Mouse (Mus musculus) MEL (cell line): ENCODE results near the gene Lrrc73. TPM values are rescaled to one million over a fixed set of nuclear protein-coding genes. Genes with fewer than 3 reads are reported as not detected.

ENCODE experiments used
- DNase-seq: peaks from one replicate; pipeline ENCODE4 v3.0.0; 2011; ENCODE audit warnings: low read depth, low spot score
- H3K27ac ChIP-seq: 2 replicates; pipeline ENCODE4 v1.5.1; 2012; ENCODE audit warnings: low read depth, mild to moderate bottlenecking, control low read depth, low read length, moderate library complexity; ENCODE audit not compliant: control insufficient read depth
- H3K27me3 ChIP-seq, 2 experiments: fragments of 150-350 bp in 1 of 2; sonication (generic) in 1 of 2; 2 replicates each; pipeline ENCODE4 v1.6.1; 2012; ENCODE audit warnings: low read length in 2 of 2, mild to moderate bottlenecking in 2 of 2, improper control_type of control experiment in 1 of 2, moderate library complexity in 1 of 2; ENCODE audit not compliant: insufficient read depth in 2 of 2, control insufficient read depth in 1 of 2
- H3K36me3 ChIP-seq, 2 experiments: 2 replicates each; pipeline ENCODE4 v1.6.1; 2012 to 2014; ENCODE audit warnings: low read length in 2 of 2, improper control_type of control experiment in 1 of 2, inconsistent platforms in 1 of 2, mild to moderate bottlenecking in 1 of 2; ENCODE audit not compliant: insufficient read depth in 2 of 2, control insufficient read depth in 1 of 2
- H3K4me1 ChIP-seq, 2 experiments: fragments of 150-350 bp in 1 of 2; sonication (generic) in 1 of 2; 2 replicates each; pipeline ENCODE4 v1.6.1; 2012; ENCODE audit warnings: low read length in 2 of 2, improper control_type of control experiment in 1 of 2, mild to moderate bottlenecking in 1 of 2; ENCODE audit not compliant: insufficient read depth in 2 of 2, control insufficient read depth in 1 of 2
- H3K4me3 ChIP-seq, 2 experiments: fragments of 150-350 bp in 1 of 2; sonication (generic) in 1 of 2; 2 replicates each; pipeline ENCODE4 v1.5.1; 2012; ENCODE audit warnings: low read depth in 2 of 2, low read length in 2 of 2, mild to moderate bottlenecking in 2 of 2, moderate library complexity in 2 of 2, control low read depth in 1 of 2, improper control_type of control experiment in 1 of 2; ENCODE audit not compliant: control insufficient read depth in 1 of 2, insufficient read depth in 1 of 2
- H3K79me2 ChIP-seq: 2 replicates; pipeline ENCODE4 v1.6.1; 2012; ENCODE audit warnings: mild to moderate bottlenecking, low read length, moderate library complexity; ENCODE audit not compliant: control insufficient read depth, poor library complexity, insufficient read depth
- H3K9ac ChIP-seq: 2 replicates; pipeline ENCODE4 v1.6.1; 2012; ENCODE audit warnings: low read depth, mild to moderate bottlenecking, control low read depth, low read length, moderate library complexity; ENCODE audit not compliant: control insufficient read depth, poor library complexity, severe bottlenecking
- H3K9me3 ChIP-seq: fragments of 150-350 bp; sonication (generic); replicated peaks from 2 replicates; pipeline ENCODE4 v1.6.1; 2012; ENCODE audit warnings: mild to moderate bottlenecking, low read length, improper control_type of control experiment, moderate library complexity; ENCODE audit not compliant: insufficient read depth
- CHD2 ChIP-seq: IDR thresholded peaks from 2 replicates; pipeline ENCODE4 v1.6.1; 2011; ENCODE audit warnings: low read length, improper control_type of control experiment
- CTCF ChIP-seq, 3 experiments: IDR thresholded peaks in 2 of 3; conservative IDR thresholded peaks in 1 of 3; 2 replicates each; pipeline ENCODE4 v1.5.1; 2011 to 2012; ENCODE audit warnings: low read length in 3 of 3, low read depth in 2 of 3, mild to moderate bottlenecking in 2 of 3, improper control_type of control experiment in 1 of 3, inconsistent platforms in 1 of 3, mixed read lengths in 1 of 3, moderate library complexity in 1 of 3; ENCODE audit not compliant: control insufficient read depth in 1 of 3, insufficient read depth in 1 of 3, poor library complexity in 1 of 3, severe bottlenecking in 1 of 3
- E2F4 ChIP-seq: IDR thresholded peaks from 2 replicates; pipeline ENCODE4 v1.6.1; 2011; ENCODE audit warnings: low read depth, low read length, improper control_type of control experiment, borderline replicate concordance
- ELF1 ChIP-seq: IDR thresholded peaks from 2 replicates; pipeline ENCODE4 v1.6.1; 2014; ENCODE audit warnings: low read depth, mild to moderate bottlenecking, inconsistent platforms, low read length, improper control_type of control experiment, moderate library complexity
- EP300 ChIP-seq, 2 experiments: IDR thresholded peaks; 2 replicates each; pipeline ENCODE4 v1.6.1; 2011; ENCODE audit warnings: improper control_type of control experiment in 2 of 2, low read length in 2 of 2, low read depth in 1 of 2, mild to moderate bottlenecking in 1 of 2
- ETS1 ChIP-seq: IDR thresholded peaks from 2 replicates; pipeline ENCODE4 v1.6.1; 2012; ENCODE audit warnings: low read depth, mild to moderate bottlenecking, inconsistent platforms, low read length, improper control_type of control experiment, moderate library complexity
- GATA1 ChIP-seq: IDR thresholded peaks from 2 replicates; pipeline ENCODE4 v1.6.1; 2011; ENCODE audit warnings: low read depth, low read length, improper control_type of control experiment
- HCFC1 ChIP-seq: IDR thresholded peaks from 2 replicates; pipeline ENCODE4 v1.6.1; 2012; ENCODE audit warnings: low read depth, mild to moderate bottlenecking, inconsistent platforms, low read length, improper control_type of control experiment, moderate library complexity
- KAT2A ChIP-seq: conservative IDR thresholded peaks from 2 replicates; pipeline ENCODE4 v1.6.1; 2012; ENCODE audit warnings: low read depth, low read length, improper control_type of control experiment, inconsistent platforms
- MAFK ChIP-seq: IDR thresholded peaks from 2 replicates; pipeline ENCODE4 v1.6.1; 2011; ENCODE audit warnings: low read depth, mild to moderate bottlenecking, low read length, improper control_type of control experiment, borderline replicate concordance
- MEF2A ChIP-seq: IDR thresholded peaks from 2 replicates; pipeline ENCODE4 v1.6.1; 2014; ENCODE audit warnings: low read depth, mild to moderate bottlenecking, inconsistent platforms, low read length, improper control_type of control experiment; ENCODE audit not compliant: poor library complexity, insufficient replicate concordance, severe bottlenecking; ENCODE audit errors: extremely low read depth
- MXI1 ChIP-seq: IDR thresholded peaks from 2 replicates; pipeline ENCODE4 v1.6.1; 2011; ENCODE audit warnings: mild to moderate bottlenecking, low read depth, low read length, improper control_type of control experiment
- MYB ChIP-seq: IDR thresholded peaks from 2 replicates; pipeline ENCODE4 v1.6.1; 2011; ENCODE audit warnings: mild to moderate bottlenecking, low read depth, low read length, improper control_type of control experiment
- MYC ChIP-seq: IDR thresholded peaks from 2 replicates; pipeline ENCODE4 v1.6.1; 2011; ENCODE audit warnings: low read depth, mild to moderate bottlenecking, low read length, improper control_type of control experiment, moderate library complexity
- NELFE ChIP-seq: IDR thresholded peaks from 2 replicates; pipeline ENCODE4 v1.6.1; 2011; ENCODE audit warnings: low read depth, low read length, improper control_type of control experiment
- NRF1 ChIP-seq: IDR thresholded peaks from 2 replicates; pipeline ENCODE4 v1.6.1; 2014; ENCODE audit warnings: low read depth, mild to moderate bottlenecking, inconsistent platforms, low read length, improper control_type of control experiment, moderate library complexity; ENCODE audit not compliant: poor library complexity, insufficient read depth, severe bottlenecking
- POLR2A ChIP-seq, 2 experiments: IDR thresholded peaks; 2 replicates each; pipeline ENCODE4 v1.6.1; 2011 to 2012; ENCODE audit warnings: low read length in 2 of 2, mild to moderate bottlenecking in 2 of 2, control low read depth in 1 of 2, improper control_type of control experiment in 1 of 2, low read depth in 1 of 2, moderate library complexity in 1 of 2; ENCODE audit not compliant: control insufficient read depth in 1 of 2, insufficient read depth in 1 of 2, poor library complexity in 1 of 2
- POLR2AphosphoS2 ChIP-seq: IDR thresholded peaks from 2 replicates; pipeline ENCODE4 v1.6.1; 2011; ENCODE audit warnings: low read length, improper control_type of control experiment
- RAD21 ChIP-seq: IDR thresholded peaks from 2 replicates; pipeline ENCODE4 v1.6.1; 2011; ENCODE audit warnings: mild to moderate bottlenecking, low read depth, low read length, improper control_type of control experiment
- SIN3A ChIP-seq: IDR thresholded peaks from 2 replicates; pipeline ENCODE4 v1.6.1; 2012; ENCODE audit warnings: low read length, improper control_type of control experiment, inconsistent platforms
- SMC3 ChIP-seq: IDR thresholded peaks from 2 replicates; pipeline ENCODE4 v1.6.1; 2011; ENCODE audit warnings: low read depth, low read length, improper control_type of control experiment
- TBP ChIP-seq: IDR thresholded peaks from 2 replicates; pipeline ENCODE4 v1.8.0; 2011; ENCODE audit warnings: low read depth, low read length, improper control_type of control experiment
- TCF12 ChIP-seq: IDR thresholded peaks from 2 replicates; pipeline ENCODE4 v1.6.1; 2014; ENCODE audit warnings: low read depth, mild to moderate bottlenecking, inconsistent platforms, low read length, improper control_type of control experiment, moderate library complexity
- UBTF ChIP-seq: IDR thresholded peaks from 2 replicates; pipeline ENCODE4 v1.6.1; 2012; ENCODE audit warnings: low read depth, mild to moderate bottlenecking, inconsistent platforms, low read length, improper control_type of control experiment, moderate library complexity, borderline replicate concordance; ENCODE audit not compliant: insufficient read depth
- USF2 ChIP-seq, 2 experiments: IDR thresholded peaks; 2 replicates each; pipeline ENCODE4 v1.6.1; 2011 to 2012; ENCODE audit warnings: improper control_type of control experiment in 2 of 2, low read length in 2 of 2, borderline replicate concordance in 1 of 2, inconsistent platforms in 1 of 2, low read depth in 1 of 2, mild to moderate bottlenecking in 1 of 2; ENCODE audit not compliant: insufficient read depth in 1 of 2
- ZC3H11A ChIP-seq: IDR thresholded peaks from 2 replicates; pipeline ENCODE4 v1.6.1; 2012; ENCODE audit warnings: low read depth, mild to moderate bottlenecking, inconsistent platforms, low read length, improper control_type of control experiment
- ZKSCAN1 ChIP-seq: IDR thresholded peaks from 2 replicates; pipeline ENCODE4 v1.6.1; 2012; ENCODE audit warnings: low read depth, mild to moderate bottlenecking, inconsistent platforms, low read length, improper control_type of control experiment, moderate library complexity
- ZMIZ1 ChIP-seq: IDR thresholded peaks from 2 replicates; pipeline ENCODE4 v1.6.1; 2012; ENCODE audit warnings: low read depth, mild to moderate bottlenecking, inconsistent platforms, low read length, improper control_type of control experiment, moderate library complexity
- ZNF384 ChIP-seq: IDR thresholded peaks from 2 replicates; pipeline ENCODE4 v1.6.1; 2012; ENCODE audit warnings: low read depth, mild to moderate bottlenecking, inconsistent platforms, low read length, improper control_type of control experiment
- polyA plus RNA-seq, 2 experiments: library from polyadenylated mRNA; stranded (reverse) in 1 of 2; unstranded in 1 of 2; fragments of >175 nt in 1 of 2; fragments of >200 nt in 1 of 2; gene quantifications; 2 replicates each; pipeline versions ENCODE4 v1.2.1 to v1.2.4; 2012; ENCODE audit warnings: low replicate concordance in 2 of 2, low read depth in 1 of 2; ENCODE audit not compliant: insufficient read length in 2 of 2, insufficient read depth in 1 of 2, missing spikeins in 1 of 2
- total RNA-seq: library from RNA; depleted of rRNA; stranded (reverse); fragments of 300-350 nt; gene quantifications from 2 replicates; pipeline ENCODE4 v1.2.3, GENCODE M21; 2012

The Lrrc73 gene
- total and polyA plus RNA-seq, 3 experiments: 1.2 to 3.5 TPM; not detected in 1

- Histone ChIP-seq H3K27me3 (no peaks in the 10 kb centered on the region), H3K79me2 (peaks cover 13% of the 10 kb centered on the region), H3K9me3 (no peaks in the 10 kb centered on the region), H3K36me3 (peaks cover 0 to 4% of the 10 kb centered on the region in 2 experiments; a peak in 2 of 4 replicates), H3K27ac (peak overlapping the region; percentile 8; the same call in 1 of the 2 replicates), H3K9ac (peak overlapping the region; percentile 55), H3K4me1 (peaks cover 0 to 15% of the 10 kb centered on the region in 2 experiments; a peak in 2 of 4 replicates), H3K4me3 (peak overlapping the region; percentile 64 to 66)
- TF ChIP-seq ELF1 (no peak), ZMIZ1 (no peak), MEF2A (no peak), MYB (no peak), HCFC1 (0 out of 2 replicates have a peak, but pooled peaks have one; percentile 32), TBP (no peak), NELFE (no peak), SMC3 (peak; percentile 53), USF2 (IDR thresholded peaks at IDR 0.05; ENCODE audit: borderline replicate concordance in 1 of 2, insufficient read depth in 1 of 2, low read depth in 1 of 2, low read length in 2 of 2) (no peak), TCF12 (no peak), MXI1 (peak; percentile 69; the same call in 1 of the 2 replicates), EP300 (IDR thresholded peaks at IDR 0.05; ENCODE audit: low read depth in 1 of 2, low read length in 2 of 2) (no peak), POLR2A (IDR thresholded peaks at IDR 0.05; ENCODE audit: control insufficient read depth in 1 of 2, insufficient read depth in 1 of 2, low read depth in 1 of 2, low read length in 2 of 2, poor library complexity in 1 of 2) (peak in 1 of 2 experiments; percentile 53; a peak in 2 of 4 replicates), ZNF384 (peak; percentile 84), ETS1 (no peak), UBTF (no peak), CHD2 (no peak), GATA1 (no peak), E2F4 (no peak), POLR2AphosphoS2 (no peak), RAD21 (peak; percentile 35), NRF1 (no peak), SIN3A (peak; percentile 63), MAFK (no peak), ZKSCAN1 (0 out of 2 replicates have a peak, but pooled peaks have one; percentile 11), CTCF (IDR thresholded peaks at IDR 0.05 in 2 of 3, conservative IDR thresholded peaks at IDR 0.05 in 1 of 3; ENCODE audit: control insufficient read depth in 1 of 3, insufficient read depth in 1 of 3, low read depth in 2 of 3, low read length in 3 of 3, poor library complexity in 1 of 3, severe bottlenecking in 1 of 3) (peak; percentile 71 to 74 (median 72)), MYC (0 out of 2 replicates have a peak, but pooled peaks have one; percentile 12), ZC3H11A (peak; percentile 35), KAT2A (no peak)
- DNase-seq: peak; percentile 84
Measured at GRCm38 (mm10) chr17:46252571-46253451, 520 bp upstream of the Lrrc73 start.
